Mouse (Mus musculus): Measurements from ENCODE around the gene Tubd1.

Gene Tubd1

DNA sequence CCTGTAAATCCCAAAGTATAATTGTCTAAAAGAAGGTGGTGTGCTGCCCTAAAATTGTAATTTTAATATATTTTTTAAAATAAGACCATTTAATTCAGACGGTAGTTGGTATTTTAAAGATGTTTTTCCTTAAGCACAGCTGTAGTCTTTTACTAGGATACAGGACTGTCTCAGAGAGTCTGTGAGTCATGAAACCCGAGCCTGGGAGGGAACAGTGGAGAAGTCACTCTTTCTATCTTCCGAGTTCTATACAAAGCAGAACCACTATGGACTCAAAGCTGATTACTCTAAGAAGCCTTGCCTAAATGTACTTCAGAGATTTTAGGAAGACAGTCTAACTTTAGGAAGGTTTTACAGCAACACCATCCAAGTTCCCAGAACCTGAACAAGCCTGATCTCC lies 57.3 kb downstream of the Tubd1 start:
- no peak for DNase-seq

GRCm38 (mm10) chr11:86603719-86604118 lies 58.9 kb downstream of the Tubd1 start:
- DNase-seq, result no peak

DNA sequence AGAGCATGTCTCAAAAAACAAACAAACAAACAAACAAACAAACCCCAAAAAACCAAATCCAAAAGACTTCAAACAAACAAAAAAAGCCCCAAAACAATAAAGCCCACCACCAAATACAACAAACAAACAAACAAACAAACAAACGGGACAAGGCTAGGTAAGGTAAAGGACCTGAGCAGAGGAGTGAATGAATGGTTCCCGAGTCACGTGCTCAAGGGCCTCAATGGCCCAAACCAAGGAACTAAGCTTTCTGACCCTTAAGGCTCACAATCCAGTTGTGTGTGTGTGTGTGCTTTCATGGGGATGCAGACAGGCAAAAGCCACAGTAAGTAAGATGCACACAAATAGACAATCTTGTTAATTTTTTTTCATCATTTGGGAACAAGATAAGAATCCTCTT lies 59.5 kb downstream of the Tubd1 start:
- DNase-seq, result no peak

GRCm38 (mm10) chr11:86604732-86605520 lies 60.1 kb downstream of the Tubd1 start:
- DNase-seq, result no peak

- no peak for DNase-seq
These were observed 62.0 kb downstream of the Tubd1 start for GRCm38 (mm10) chr11:86606621-86607339.

DNA sequence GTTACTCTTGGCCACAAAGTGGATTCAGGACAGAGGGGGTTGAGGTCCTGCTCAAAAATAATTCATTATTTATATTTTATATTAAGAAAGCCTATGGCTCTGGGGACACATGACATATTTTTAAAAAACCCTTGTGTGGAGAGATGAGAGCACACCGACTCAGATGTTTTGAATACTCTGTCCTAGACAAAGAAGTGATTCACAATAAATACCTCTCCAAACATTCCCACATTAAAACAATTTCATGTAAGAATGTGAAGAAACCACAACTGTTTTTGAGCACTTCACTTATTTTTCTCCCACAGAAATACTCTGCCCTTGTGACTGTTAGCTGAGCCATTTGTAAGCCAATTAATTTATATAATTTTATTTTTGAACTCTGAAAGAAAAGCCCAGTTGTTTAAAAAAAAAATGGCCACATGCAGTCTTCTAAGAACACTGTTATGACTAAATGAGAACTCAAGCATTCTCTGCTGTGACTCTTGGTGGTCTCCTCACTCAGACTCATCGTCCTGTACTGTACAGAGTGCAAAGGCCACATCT lies 63.1 kb downstream of the Tubd1 start:
- no peak for DNase-seq

DNA sequence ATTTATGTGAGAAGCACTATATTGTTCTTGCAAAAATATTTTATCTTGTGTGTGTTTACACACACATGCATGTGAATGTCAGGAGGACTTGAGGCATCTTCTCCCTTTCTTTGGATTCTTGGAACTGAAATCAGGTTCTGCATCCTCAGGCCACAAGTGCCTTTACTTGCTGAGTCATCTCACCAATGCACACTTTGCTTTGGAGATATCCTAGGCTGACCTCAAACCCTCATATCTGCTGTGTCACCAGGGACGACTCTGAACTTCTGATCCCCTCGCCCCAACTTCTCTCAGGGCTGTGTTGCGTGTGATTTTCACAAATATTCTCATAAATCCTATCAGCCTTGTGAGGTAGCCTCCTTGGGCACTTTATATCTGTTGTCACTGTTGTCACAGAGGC lies 65.4 kb downstream of the Tubd1 start:
- DNase-seq, result no peak

- no peak for DNase-seq
These were observed 67.2 kb downstream of the Tubd1 start for GRCm38 (mm10) chr11:86611991-86612390.

DNA sequence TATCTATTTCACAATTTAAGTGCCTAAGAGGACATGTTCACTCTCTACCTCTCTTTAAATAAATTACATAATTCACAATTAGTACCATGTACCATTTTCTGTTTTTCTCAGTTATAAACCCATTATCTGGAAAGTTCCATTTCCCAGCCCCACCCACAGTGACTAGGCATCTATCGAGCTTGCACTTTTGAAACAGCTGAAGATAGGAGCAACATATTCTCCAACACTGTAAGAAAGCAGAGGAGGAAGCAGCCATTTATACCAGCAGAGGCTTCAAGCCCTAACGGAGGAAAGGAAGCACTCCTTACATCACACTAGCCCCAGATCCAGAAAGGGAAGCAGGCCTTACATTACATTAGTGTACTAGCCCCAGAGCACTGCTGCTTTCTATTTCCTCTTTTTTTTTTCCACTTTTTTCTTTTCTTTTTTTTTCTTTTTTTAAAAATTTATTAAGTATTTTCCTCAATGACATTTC lies 69.3 kb downstream of the Tubd1 start:
- no peak for DNase-seq

- DNase-seq, result no peak
These were observed 69.8 kb downstream of the Tubd1 start for GRCm38 (mm10) chr11:86614607-86615006.
